Mouse (Mus musculus) hindbrain, embryonic 13.5 days (tissue): ENCODE measurements at regions not wholly inside any gene's neighbourhood (a gene's known extent, or its start where the extent isn't known, plus 50 kb on each side); places are given as distances from the start of the nearest gene placed in this dataset.

Experiments used
- ATAC-seq: fragments of 200-750 bp; cut with Nextera tagmentation; 2 replicates; pipeline ENCODE4 v1.8.0; 2017; ENCODE audit warnings: moderate TSS enrichment; ENCODE audit not compliant: low FRiP score
- H3K27ac ChIP-seq: fragments of 300-500 bp; sonication (generic); 2 replicates; pipeline ENCODE4 v1.5.1; 2015; ENCODE audit warnings: inconsistent platforms, mild to moderate bottlenecking, moderate library complexity
- H3K27me3 ChIP-seq: fragments of 300-500 bp; sonication (generic); 2 replicates; pipeline ENCODE4 v1.6.1; 2015; ENCODE audit warnings: mild to moderate bottlenecking, inconsistent platforms
- H3K36me3 ChIP-seq: fragments of 300-500 bp; sonication (generic); 2 replicates; pipeline ENCODE4 v1.6.1; 2015; ENCODE audit warnings: mild to moderate bottlenecking, inconsistent platforms
- H3K4me1 ChIP-seq: fragments of 300-500 bp; sonication (generic); replicated peaks from 2 replicates; pipeline ENCODE4 v1.6.1; 2015; ENCODE audit warnings: inconsistent platforms
- H3K4me2 ChIP-seq: fragments of 300-500 bp; sonication (generic); 2 replicates; pipeline ENCODE4 v1.6.1; 2015; ENCODE audit warnings: inconsistent platforms, mild to moderate bottlenecking, moderate library complexity
- H3K4me3 ChIP-seq: fragments of 300-500 bp; sonication (generic); 2 replicates; pipeline ENCODE4 v1.5.1; 2015; ENCODE audit warnings: mild to moderate bottlenecking, inconsistent platforms
- H3K9ac ChIP-seq: fragments of 300-500 bp; sonication (generic); 2 replicates; pipeline ENCODE4 v1.6.1; 2015; ENCODE audit warnings: mild to moderate bottlenecking, inconsistent platforms
- H3K9me3 ChIP-seq: fragments of 300-500 bp; sonication (generic); 2 replicates; pipeline ENCODE4 v1.6.1; 2016; ENCODE audit warnings: inconsistent platforms
- WGBS: fragments of 180-500 bp; shearing (Covaris S2); methylation state at CpG from one replicate; pipeline ENCODE4 v1.1.7; 2015; 5-methylcytosine and 5-hydroxymethylcytosine counted together

DNA sequence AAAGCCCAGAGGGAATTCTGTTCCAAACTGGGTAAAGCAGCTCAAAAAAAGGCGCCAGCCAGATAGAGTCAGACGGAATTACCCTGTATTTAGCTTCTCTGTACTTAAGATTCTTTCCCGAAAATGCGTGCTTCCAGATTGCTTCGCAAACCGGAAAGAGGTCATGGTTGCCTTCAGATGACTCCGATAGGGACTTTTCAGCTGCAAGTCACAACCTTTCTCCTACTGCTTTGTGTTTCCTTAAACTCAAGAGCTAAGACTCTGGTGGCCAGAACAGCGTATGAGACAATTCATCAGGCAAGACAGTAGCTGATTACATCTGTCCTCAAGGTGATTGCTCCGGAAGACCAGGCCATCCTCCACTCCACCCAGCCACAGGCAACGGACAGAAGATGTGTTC lies 53.8 kb upstream of the Hif1a start:
- no peaks in the 10 kb centered on the region for H3K27me3 ChIP-seq
- H3K9me3 ChIP-seq: no peaks in the 10 kb centered on the region
- no peaks in the 10 kb centered on the region for H3K4me1 ChIP-seq
- no peak overlapping the region for H3K9ac ChIP-seq
- H3K27ac ChIP-seq: no peak overlapping the region
- WGBS: 91% methylated on average over 10 of the region's 10 CpGs
- no peak overlapping the region for H3K4me3 ChIP-seq
- ATAC-seq: no peak
- H3K36me3 ChIP-seq: no peaks in the 10 kb centered on the region
- H3K4me2 ChIP-seq: no peak overlapping the region

DNA sequence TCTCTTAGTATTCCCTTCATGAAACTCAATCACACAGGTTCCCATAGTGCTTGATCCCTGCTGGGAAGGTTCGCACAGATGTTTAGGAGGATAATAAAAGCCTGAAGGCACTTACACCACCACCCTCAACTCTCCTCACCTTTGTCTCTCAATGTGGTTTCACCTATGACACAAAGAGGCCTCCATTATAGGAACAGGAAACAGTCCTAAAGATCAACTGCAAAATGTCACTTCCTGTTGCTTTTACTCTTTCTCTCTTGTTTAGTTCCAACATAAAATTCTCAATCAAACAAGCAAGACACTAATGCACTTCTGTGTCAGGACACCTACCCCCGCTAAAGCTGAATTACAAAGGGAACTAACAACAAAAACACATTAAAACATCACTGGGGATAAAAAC lies 50.3 kb upstream of the Hif1a start:
- no peak overlapping the region for H3K4me3 ChIP-seq
- WGBS: 87% methylated on average over 2 of the region's 2 CpGs
- no peaks in the 10 kb centered on the region for H3K9me3 ChIP-seq
- no peak overlapping the region for H3K9ac ChIP-seq
- H3K27me3 ChIP-seq: no peaks in the 10 kb centered on the region
- no peak overlapping the region for H3K27ac ChIP-seq
- no peaks in the 10 kb centered on the region for H3K4me1 ChIP-seq
- ATAC-seq: no peak
- H3K4me2 ChIP-seq: no peak overlapping the region
- H3K36me3 ChIP-seq: no peaks in the 10 kb centered on the region
